Mouse (Mus musculus) forebrain, postnatal 0 days (tissue): ENCODE measurements around the gene Cdh26. TPM values are rescaled to one million over a fixed set of nuclear protein-coding genes. Genes with fewer than 3 reads are reported as not detected.

ENCODE experiments used
- ATAC-seq: fragments of 200-750 bp; cut with Nextera tagmentation; 2 replicates; pipeline ENCODE4 v1.8.0; 2017; ENCODE audit warnings: mild to moderate bottlenecking, moderate library complexity
- DNase-seq: peaks from one replicate; pipeline ENCODE4 v3.0.0-alpha.2; 2015
- H3K27ac ChIP-seq: fragments of 300-500 bp; sonication (generic); 2 replicates; pipeline ENCODE4 v1.5.1; 2014; ENCODE audit warnings: low read depth, mild to moderate bottlenecking, antibody characterized with exemption, low read length, moderate library complexity, mixed read lengths
- H3K27me3 ChIP-seq: fragments of 300-500 bp; sonication (generic); 2 replicates; pipeline ENCODE4 v1.6.1; 2014; ENCODE audit warnings: mild to moderate bottlenecking, low read length, mixed read lengths; ENCODE audit not compliant: insufficient read depth
- H3K36me3 ChIP-seq: fragments of 300-500 bp; sonication (generic); 2 replicates; pipeline ENCODE4 v1.6.1; 2014; ENCODE audit warnings: mild to moderate bottlenecking, moderate library complexity; ENCODE audit not compliant: insufficient read depth
- H3K4me1 ChIP-seq: fragments of 300-500 bp; sonication (generic); 2 replicates; pipeline ENCODE4 v1.6.1; 2014; ENCODE audit warnings: antibody characterized with exemption; ENCODE audit not compliant: insufficient read depth
- H3K4me2 ChIP-seq: fragments of 300-500 bp; sonication (generic); 2 replicates; pipeline ENCODE4 v1.6.1; 2014; ENCODE audit warnings: low read depth, mild to moderate bottlenecking, moderate library complexity
- H3K4me3 ChIP-seq: fragments of 300-500 bp; sonication (generic); 2 replicates; pipeline ENCODE4 v1.5.1; 2014; ENCODE audit warnings: low read depth, low read length, mixed read lengths
- H3K9ac ChIP-seq: fragments of 300-500 bp; sonication (generic); 2 replicates; pipeline ENCODE4 v1.6.1; 2014; ENCODE audit warnings: mild to moderate bottlenecking
- H3K9me3 ChIP-seq: fragments of 300-500 bp; sonication (generic); 2 replicates; pipeline ENCODE4 v1.6.1; 2016; ENCODE audit warnings: low read length
- CTCF ChIP-seq: sonication (generic); IDR thresholded peaks from 2 replicates; pipeline ENCODE4 v1.5.1; 2016; ENCODE audit warnings: antibody characterized with exemption, control low read depth, low read depth
- WGBS: fragments of 180-500 bp; shearing (Covaris S2); extraction: QIAGEN DNeasy Blood & Tissue Kit; methylation state at CpG from one replicate; pipeline ENCODE4 v1.1.7; 2014; 5-methylcytosine and 5-hydroxymethylcytosine counted together
- polyA plus RNA-seq: library from polyadenylated mRNA; unstranded; fragments of >200 nt; fragmentation: Nextera tagmentation; extraction: Ambion mirVana; gene quantifications from 2 replicates; pipeline ENCODE4 v1.2.1, GENCODE M21; 2015
- total RNA-seq: library from RNA; depleted of rRNA; stranded (reverse); fragments of >200 nt; gene quantifications from 2 replicates; pipeline ENCODE4 v1.2.3, GENCODE M21; 2014; rRNA removed

The Cdh26 gene
- total RNA-seq (0.10 and 0.15 TPM in 2 replicates), polyA plus RNA-seq (0.30 and 0.44 TPM in 2 replicates)

- no peak for ATAC-seq
- H3K9ac ChIP-seq = no peak within 1 kb of the TSS
- H3K4me3 ChIP-seq = no peak within 1 kb of the TSS
- H3K4me1 ChIP-seq = no peaks in the 10 kb centered on the region
- H3K36me3 ChIP-seq = no peaks in the 10 kb centered on the region
- no peaks in the 10 kb centered on the region for H3K9me3 ChIP-seq
- 70% methylated on average over 4 of the region's 4 CpGs for WGBS
- no peaks in the 10 kb centered on the region for H3K27me3 ChIP-seq
- no peak within 1 kb of the TSS for H3K4me2 ChIP-seq
- no peak within 1 kb of the TSS for H3K27ac ChIP-seq
- no peak for DNase-seq
- no peak for TF ChIP-seq CTCF
Measured at GRCm38 (mm10) chr2:178430231-178430630, at the start of gene Cdh26. Gene Cdh26, plus strand, starts transcription at chr2:178430531.

- Histone ChIP-seq H3K36me3 (no peaks in the 10 kb centered on the region), H3K9ac (no peak within 1 kb of the TSS), H3K4me3 (no peak within 1 kb of the TSS), H3K9me3 (no peaks in the 10 kb centered on the region), H3K4me2 (no peak within 1 kb of the TSS), H3K4me1 (no peaks in the 10 kb centered on the region), H3K27ac (no peak within 1 kb of the TSS), H3K27me3 (no peaks in the 10 kb centered on the region)
- peak; percentile 41; the same call in 1 of the 2 replicates for TF ChIP-seq CTCF
- 91% methylated on average over 52 of the region's 52 CpGs for WGBS
- DNase-seq = no peak
- ATAC-seq = no peak
Measured at GRCm38 (mm10) chr2:178407053-178407815, 23.1 kb upstream of the Cdh26 start, which contains the start of gene Sycp2. Gene Sycp2, minus strand, starts transcription at chr2:178407685.

- DNase-seq (no peak), ATAC-seq (no peak)
- H3K4me2 ChIP-seq = no peak overlapping the region
- H3K4me3 ChIP-seq = no peak overlapping the region
- TF ChIP-seq CTCF = no peak
- 57% methylated on average over 1 of the region's 1 CpGs for WGBS
- no peaks in the 10 kb centered on the region for H3K9me3 ChIP-seq
- H3K27ac ChIP-seq = no peak overlapping the region
- H3K4me1 ChIP-seq = no peaks in the 10 kb centered on the region
- H3K9ac ChIP-seq = no peak overlapping the region
- no peaks in the 10 kb centered on the region for H3K27me3 ChIP-seq
- H3K36me3 ChIP-seq = no peaks in the 10 kb centered on the region
Measured at GRCm38 (mm10) chr2:178409024-178409423, 21.3 kb upstream of the Cdh26 start.

- H3K9ac ChIP-seq = no peak overlapping the region
- TF ChIP-seq CTCF = no peak
- ATAC-seq = no peak
- 0 out of 2 replicates have a peak, but pooled peaks cover 3% of the 10 kb centered on the region for H3K4me1 ChIP-seq
- H3K36me3 ChIP-seq = no peaks in the 10 kb centered on the region
- H3K27ac ChIP-seq = no peak overlapping the region
- 87% methylated on average over 6 of the region's 6 CpGs for WGBS
- DNase-seq = no peak
- H3K9me3 ChIP-seq = no peaks in the 10 kb centered on the region
- no peaks in the 10 kb centered on the region for H3K27me3 ChIP-seq
- no peak overlapping the region for H3K4me2 ChIP-seq
- no peak overlapping the region for H3K4me3 ChIP-seq
Measured at GRCm38 (mm10) chr2:178410286-178410685, 20.0 kb upstream of the Cdh26 start.

GRCm38 (mm10) chr2:178412598-178412997, 17.7 kb upstream of the Cdh26 start:
- H3K4me2 ChIP-seq = no peak overlapping the region
- H3K27me3 ChIP-seq = no peaks in the 10 kb centered on the region
- no peaks in the 10 kb centered on the region for H3K36me3 ChIP-seq
- H3K9ac ChIP-seq = no peak overlapping the region
- H3K4me1 ChIP-seq = 0 out of 2 replicates have a peak, but pooled peaks cover 3% of the 10 kb centered on the region
- H3K4me3 ChIP-seq = no peak overlapping the region
- DNase-seq (no peak), ATAC-seq (no peak)
- TF ChIP-seq CTCF = no peak
- WGBS = 70% methylated on average over 6 of the region's 6 CpGs
- no peaks in the 10 kb centered on the region for H3K9me3 ChIP-seq
- no peak overlapping the region for H3K27ac ChIP-seq

- 0 out of 2 replicates have a peak, but pooled peaks cover 3% of the 10 kb centered on the region for H3K4me1 ChIP-seq
- no peak for TF ChIP-seq CTCF
- H3K36me3 ChIP-seq = no peaks in the 10 kb centered on the region
- ATAC-seq = no peak
- DNase-seq = no peak
- no peak overlapping the region for H3K9ac ChIP-seq
- peak overlapping the region; percentile 72; the same call in 1 of the 2 replicates for H3K4me3 ChIP-seq
- H3K4me2 ChIP-seq = peak overlapping the region; percentile 99
- H3K27me3 ChIP-seq = no peaks in the 10 kb centered on the region
- 71% methylated on average over 13 of the region's 13 CpGs for WGBS
- H3K27ac ChIP-seq = no peak overlapping the region
- H3K9me3 ChIP-seq = no peaks in the 10 kb centered on the region
Measured at GRCm38 (mm10) chr2:178413081-178413480, 17.2 kb upstream of the Cdh26 start.
